Mouse (Mus musculus) midbrain, embryonic 16.5 days (tissue): ENCODE data around the gene Tmem131. TPM values are rescaled to one million over a fixed set of nuclear protein-coding genes. Genes with fewer than 3 reads are reported as not detected.
A peak's percentile ranks its signal among the peaks of the same experiment; 100 is the strongest.
"Not testable (repeated sequence)": the region's sequence is repeated elsewhere in the genome, so short reads cannot be mapped to it uniquely, and the experiment has no call there.

Experiments used
- ATAC-seq: fragments of 200-750 bp; cut with Nextera tagmentation; 2 replicates; pipeline ENCODE4 v1.8.0; 2017; ENCODE audit warnings: moderate TSS enrichment
- H3K27ac ChIP-seq: fragments of 300-500 bp; sonication (generic); 2 replicates; pipeline ENCODE4 v1.5.1; 2014; ENCODE audit warnings: mild to moderate bottlenecking, low read length, mixed read lengths
- H3K27me3 ChIP-seq: fragments of 300-500 bp; sonication (generic); 2 replicates; pipeline ENCODE4 v1.6.1; 2014; ENCODE audit warnings: low read depth, low read length, mixed read lengths; ENCODE audit not compliant: control insufficient read depth, insufficient read depth
- H3K36me3 ChIP-seq: fragments of 300-500 bp; sonication (generic); 2 replicates; pipeline ENCODE4 v1.6.1; 2014; ENCODE audit warnings: mild to moderate bottlenecking, low read length, moderate library complexity, mixed read lengths; ENCODE audit not compliant: control insufficient read depth, insufficient read depth
- H3K4me1 ChIP-seq: fragments of 300-500 bp; sonication (generic); 2 replicates; pipeline ENCODE4 v1.6.1; 2014; ENCODE audit warnings: mild to moderate bottlenecking, low read length, mixed read lengths; ENCODE audit not compliant: control insufficient read depth, insufficient read depth
- H3K4me2 ChIP-seq: fragments of 300-500 bp; sonication (generic); 2 replicates; pipeline ENCODE4 v1.6.1; 2014; ENCODE audit warnings: mild to moderate bottlenecking, low read length, mixed read lengths
- H3K4me3 ChIP-seq: fragments of 300-500 bp; sonication (generic); 2 replicates; pipeline ENCODE4 v1.5.1; 2014; ENCODE audit warnings: low read depth, mild to moderate bottlenecking, low read length, moderate library complexity, mixed read lengths
- H3K9ac ChIP-seq: fragments of 300-500 bp; sonication (generic); 2 replicates; pipeline ENCODE4 v1.6.1; 2014; ENCODE audit warnings: low read depth, low read length, mixed read lengths
- H3K9me3 ChIP-seq: fragments of 300-500 bp; sonication (generic); replicated peaks from 2 replicates; pipeline ENCODE4 v1.6.1; 2014; ENCODE audit warnings: mild to moderate bottlenecking, low read length, mixed read lengths; ENCODE audit not compliant: control insufficient read depth, poor library complexity, severe bottlenecking
- WGBS: fragments of 180-500 bp; shearing (Covaris S2); extraction: QIAGEN DNeasy Blood & Tissue Kit; methylation state at CpG from one replicate; pipeline ENCODE4 v1.1.7; 2014; 5-methylcytosine and 5-hydroxymethylcytosine counted together
- polyA plus RNA-seq: library from polyadenylated mRNA; unstranded; fragments of >200 nt; fragmentation: Nextera tagmentation; extraction: Ambion mirVana; gene quantifications from 2 replicates; pipeline ENCODE4 v1.2.1, GENCODE M21; 2015

Gene Tmem131
- polyA plus RNA-seq, 1 experiment from 2014 or later: 14.0 TPM

DNA sequence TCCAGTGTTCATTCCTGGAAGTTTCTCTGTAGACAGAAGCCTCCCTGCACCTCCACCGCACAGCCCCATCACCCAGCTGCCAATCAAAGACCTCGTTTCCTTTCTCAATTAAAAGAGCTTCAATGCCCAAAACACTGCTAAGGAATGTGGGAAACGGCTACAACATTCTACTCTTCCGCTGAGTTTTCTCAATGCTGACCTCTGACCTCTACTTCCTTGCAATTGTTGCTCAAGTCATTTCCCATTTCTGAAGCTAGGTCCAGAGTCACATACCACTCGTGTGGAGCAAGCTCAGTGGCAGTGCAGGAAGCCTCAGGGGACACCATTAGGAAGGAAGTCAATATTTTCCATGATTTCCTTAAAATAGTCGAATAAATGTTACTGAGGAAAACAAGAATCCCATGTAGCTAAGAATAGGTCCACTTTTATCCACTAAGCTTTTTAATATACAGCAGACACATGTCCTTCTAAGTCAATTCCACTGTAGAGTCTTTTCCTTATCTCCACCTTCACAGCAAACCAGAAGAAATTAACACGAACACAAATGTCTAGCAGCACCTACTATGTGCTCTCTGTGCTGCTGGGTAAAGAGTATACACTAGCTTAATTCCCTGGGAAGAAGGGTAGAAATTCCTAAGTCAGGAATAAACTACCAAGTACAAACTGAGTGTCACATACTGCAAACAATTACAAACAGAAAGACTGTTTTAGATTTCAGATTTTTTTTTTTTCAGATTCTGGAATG is 28.8 kb downstream of the Tmem131 start:
- no peak overlapping the region for H3K4me2 ChIP-seq
- ATAC-seq: no peak
- H3K36me3 ChIP-seq: no peaks in the 10 kb centered on the region
- H3K9ac ChIP-seq: no peak overlapping the region
- no peaks in the 10 kb centered on the region for H3K9me3 ChIP-seq
- H3K27me3 ChIP-seq: no peaks in the 10 kb centered on the region
- peaks cover 7% of the 10 kb centered on the region for H3K4me1 ChIP-seq
- H3K27ac ChIP-seq: no peak overlapping the region
- H3K4me3 ChIP-seq: no peak overlapping the region
- 54% methylated on average over 7 of the region's 7 CpGs for WGBS

- H3K4me3 ChIP-seq: no peak overlapping the region
- no peak overlapping the region for H3K27ac ChIP-seq
- 93% methylated on average over 7 of the region's 7 CpGs for WGBS
- H3K4me2 ChIP-seq: no peak overlapping the region
- peaks cover 3% of the 10 kb centered on the region; the same call in 1 of the 2 replicates for H3K4me1 ChIP-seq
- no peaks in the 10 kb centered on the region for H3K9me3 ChIP-seq
- no peak for ATAC-seq
- H3K36me3 ChIP-seq: no peaks in the 10 kb centered on the region
- H3K9ac ChIP-seq: no peak overlapping the region
- H3K27me3 ChIP-seq: no peaks in the 10 kb centered on the region
Observed at GRCm38 (mm10) chr1:36913806-36914205, 29.7 kb downstream of the Tmem131 start.

DNA sequence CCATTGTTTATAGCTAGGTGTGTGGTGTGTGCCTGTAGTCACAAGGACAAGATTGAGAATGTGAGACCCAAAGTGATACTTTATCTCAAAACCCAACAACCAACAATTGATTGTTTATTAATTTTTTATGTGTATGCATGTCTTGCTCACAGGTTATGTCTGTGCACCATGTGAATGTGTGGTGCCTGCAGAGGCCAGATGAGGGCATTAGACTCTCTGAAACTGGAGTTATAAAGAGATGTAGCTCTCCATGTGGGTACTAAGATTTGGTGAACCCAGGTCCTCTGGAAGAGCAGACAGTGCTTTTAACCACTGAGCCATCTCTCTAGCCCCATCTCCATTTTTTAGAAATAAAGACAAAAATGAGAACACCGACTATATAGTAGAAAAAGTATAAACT is 31.2 kb downstream of the Tmem131 start:
- no peak overlapping the region for H3K27ac ChIP-seq
- no peaks in the 10 kb centered on the region for H3K36me3 ChIP-seq
- 94% methylated on average over 1 of the region's 1 CpGs for WGBS
- H3K27me3 ChIP-seq: no peaks in the 10 kb centered on the region
- no peaks in the 10 kb centered on the region for H3K4me1 ChIP-seq
- no peak overlapping the region for H3K4me2 ChIP-seq
- H3K4me3 ChIP-seq: no peak overlapping the region
- no peak overlapping the region for H3K9ac ChIP-seq
- no peaks in the 10 kb centered on the region for H3K9me3 ChIP-seq
- no peak for ATAC-seq

- WGBS: 76% methylated on average over 3 of the region's 3 CpGs
- Histone ChIP-seq H3K9ac (no peak overlapping the region), H3K27me3 (no peaks in the 10 kb centered on the region), H3K9me3 (no peaks in the 10 kb centered on the region), H3K4me3 (no peak overlapping the region), H3K4me1 (no peaks in the 10 kb centered on the region), H3K36me3 (no peaks in the 10 kb centered on the region), H3K27ac (no peak overlapping the region), H3K4me2 (no peak overlapping the region)
- no peak for ATAC-seq
Observed at GRCm38 (mm10) chr1:36911603-36912002, 31.9 kb downstream of the Tmem131 start.

DNA sequence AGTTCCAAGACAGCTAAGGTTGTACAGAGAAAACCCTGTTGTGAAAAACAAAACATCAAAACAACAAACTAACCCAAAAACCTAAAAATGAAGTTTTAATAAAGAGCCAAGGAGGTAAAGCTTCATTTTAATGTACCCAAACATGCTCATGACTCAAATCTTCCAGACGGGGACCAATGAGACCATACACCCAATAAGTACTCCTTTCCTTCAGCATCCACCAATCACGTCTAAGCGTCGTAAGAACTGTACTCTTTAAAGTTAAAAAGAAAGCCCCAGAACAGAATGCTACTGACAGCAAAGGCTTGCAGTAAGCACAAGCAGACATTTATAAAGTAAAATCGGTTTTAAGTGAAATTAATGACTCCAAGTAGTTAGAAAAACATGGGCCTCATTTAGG is 33.1 kb downstream of the Tmem131 start:
- Histone ChIP-seq H3K27me3 (no peaks in the 10 kb centered on the region), H3K4me2 (no peak overlapping the region), H3K4me1 (no peaks in the 10 kb centered on the region), H3K4me3 (no peak overlapping the region), H3K27ac (no peak overlapping the region), H3K36me3 (no peaks in the 10 kb centered on the region), H3K9me3 (no peaks in the 10 kb centered on the region), H3K9ac (no peak overlapping the region)
- 94% methylated on average over 5 of the region's 5 CpGs for WGBS
- no peak for ATAC-seq

DNA sequence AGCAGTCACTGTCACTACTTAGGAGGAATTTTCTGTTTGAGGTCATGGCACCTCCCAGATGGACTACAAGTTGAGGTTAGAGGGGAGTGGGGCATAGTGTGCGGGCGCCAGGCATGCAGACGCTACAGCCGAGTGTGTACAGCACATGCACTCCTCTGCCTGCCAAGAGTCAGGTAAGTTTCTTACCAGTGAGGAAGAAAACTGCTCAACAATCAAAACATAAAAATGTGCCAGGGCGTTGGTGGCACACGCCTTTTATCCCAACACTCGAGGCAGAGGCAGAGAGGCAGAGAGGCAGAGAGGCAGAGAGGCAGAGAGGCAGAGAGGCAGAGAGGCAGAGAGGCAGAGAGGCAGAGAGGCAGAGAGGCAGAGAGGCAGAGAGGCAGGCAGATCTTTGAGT is 33.5 kb downstream of the Tmem131 start:
- not testable (repeated sequence) for H3K36me3 ChIP-seq, H3K4me2 ChIP-seq, H3K27me3 ChIP-seq, ATAC-seq, H3K9ac ChIP-seq, H3K27ac ChIP-seq, H3K4me3 ChIP-seq, H3K4me1 ChIP-seq, H3K9me3 ChIP-seq
- 89% methylated on average over 7 of the region's 7 CpGs for WGBS

DNA sequence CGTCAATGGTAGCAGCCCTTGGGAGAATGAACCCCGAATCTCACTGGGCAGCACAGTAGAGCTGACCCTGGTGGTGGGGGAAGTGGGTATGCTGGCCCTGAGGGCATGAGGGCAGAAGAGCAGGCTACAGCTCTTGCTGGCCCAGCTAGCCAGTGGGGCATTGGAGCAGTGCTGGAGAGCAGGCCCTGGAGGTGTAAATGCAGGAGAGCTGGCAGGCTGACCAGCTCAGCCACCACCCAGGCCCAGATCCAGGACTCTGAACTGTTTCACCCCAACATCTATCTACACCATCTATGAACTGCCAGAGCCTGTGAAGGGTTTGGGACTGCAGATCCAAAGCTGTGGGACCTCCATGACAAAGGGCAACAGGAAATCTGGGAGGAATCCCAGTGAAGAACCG is 38.2 kb downstream of the Tmem131 start:
- Histone ChIP-seq H3K4me2 (no peak overlapping the region), H3K27ac (no peak overlapping the region), H3K9ac (no peak overlapping the region), H3K4me1 (peaks cover 5% of the 10 kb centered on the region), H3K4me3 (no peak overlapping the region), H3K9me3 (no peaks in the 10 kb centered on the region), H3K27me3 (no peaks in the 10 kb centered on the region), H3K36me3 (no peaks in the 10 kb centered on the region)
- no peak for ATAC-seq
- 96% methylated on average over 3 of the region's 3 CpGs for WGBS

DNA sequence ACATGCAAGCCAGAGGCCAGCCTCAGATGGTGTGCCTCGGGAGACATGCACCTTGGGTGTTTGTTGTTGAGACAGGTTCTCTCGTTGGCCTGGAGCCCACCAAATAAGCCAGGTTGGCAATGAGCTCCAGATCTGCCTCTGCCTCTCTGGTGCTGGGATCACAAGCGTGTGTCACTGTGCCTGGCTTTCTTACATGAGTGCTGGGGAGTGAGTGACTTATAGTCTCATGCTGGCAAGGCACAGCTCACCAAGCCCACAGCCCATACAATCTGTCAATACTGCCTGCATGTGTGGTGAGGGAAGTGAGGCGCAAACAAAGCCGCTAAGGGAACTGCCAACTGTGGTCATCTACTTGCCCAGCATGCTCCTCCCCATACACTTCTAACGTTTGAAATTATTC is 39.0 kb downstream of the Tmem131 start:
- ATAC-seq: peak; percentile 32; the same call in 1 of the 2 replicates
- WGBS: 71% methylated on average over 6 of the region's 6 CpGs

GRCm38 (mm10) chr1:36904084-36904451 is 39.4 kb downstream of the Tmem131 start:
- no peak overlapping the region for H3K4me2 ChIP-seq
- H3K27me3 ChIP-seq: no peaks in the 10 kb centered on the region
- no peak overlapping the region for H3K9ac ChIP-seq
- no peak overlapping the region for H3K27ac ChIP-seq
- WGBS: 55% methylated on average over 3 of the region's 3 CpGs
- ATAC-seq: no peak
- no peaks in the 10 kb centered on the region for H3K36me3 ChIP-seq
- H3K4me3 ChIP-seq: no peak overlapping the region
- no peaks in the 10 kb centered on the region for H3K9me3 ChIP-seq
- peaks cover 5% of the 10 kb centered on the region for H3K4me1 ChIP-seq

More for the DNA sequence above, 39.0 kb downstream of the Tmem131 start:
- Histone ChIP-seq H3K4me1 (peaks cover 5% of the 10 kb centered on the region), H3K4me3 (no peak overlapping the region), H3K4me2 (no peak overlapping the region), H3K36me3 (no peaks in the 10 kb centered on the region), H3K9me3 (no peaks in the 10 kb centered on the region), H3K27me3 (no peaks in the 10 kb centered on the region), H3K9ac (no peak overlapping the region), H3K27ac (no peak overlapping the region)
